Mouse (Mus musculus): ENCODE data around the gene Atxn7l1.
A peak's percentile ranks its signal among the peaks of the same experiment; 100 is the strongest.

Gene Atxn7l1

DNA sequence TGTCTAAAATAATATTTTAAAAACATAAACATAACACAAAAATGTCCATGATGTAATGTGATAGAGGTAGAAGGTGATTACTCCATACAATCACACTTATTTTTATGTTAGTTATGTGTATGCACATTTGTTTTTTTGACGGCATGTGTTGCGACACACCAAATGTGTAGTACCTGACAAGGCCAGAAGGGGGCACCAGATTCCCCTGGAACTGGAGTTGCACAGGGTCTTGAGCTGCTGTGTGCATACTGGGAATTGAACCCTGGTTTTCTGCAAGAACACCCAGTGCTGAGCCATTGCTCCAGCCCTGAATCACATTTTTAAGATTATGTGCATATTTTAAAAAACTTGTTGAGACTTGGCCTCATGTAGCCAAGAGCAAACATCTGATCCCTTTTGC, 133.3 kb downstream of the Atxn7l1 start:
- DNase-seq = peak; percentile 82

DNA sequence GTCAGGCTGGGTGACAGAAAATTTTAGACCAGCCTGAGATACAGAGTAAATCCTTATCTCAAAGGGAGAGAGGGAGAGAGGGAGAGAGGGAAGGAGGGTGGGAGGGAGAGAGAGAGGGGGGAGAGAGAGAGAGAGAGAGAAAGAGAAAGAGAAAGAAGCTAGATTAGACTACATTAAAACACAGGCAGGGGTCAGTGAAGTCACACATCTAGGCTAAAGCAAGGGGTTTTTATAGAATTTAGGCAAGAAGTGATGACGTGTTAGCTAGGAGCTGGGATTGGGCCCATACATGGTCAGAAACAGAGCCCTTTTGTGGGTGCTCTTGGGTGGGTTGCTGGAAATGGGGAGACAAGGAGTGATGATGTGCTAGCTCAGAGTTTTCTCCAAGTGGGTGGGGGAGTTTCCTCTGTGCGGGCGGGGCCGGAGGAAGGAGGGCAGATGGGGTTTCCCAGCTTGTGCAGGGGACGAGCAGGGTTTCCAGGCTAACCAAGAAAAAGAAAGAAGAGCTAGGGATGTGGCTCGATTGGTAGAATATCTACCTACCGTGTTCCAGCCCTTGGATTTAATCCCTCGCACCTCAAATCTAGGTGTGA, 136.9 kb downstream of the Atxn7l1 start:
- DNase-seq = no peak

DNA sequence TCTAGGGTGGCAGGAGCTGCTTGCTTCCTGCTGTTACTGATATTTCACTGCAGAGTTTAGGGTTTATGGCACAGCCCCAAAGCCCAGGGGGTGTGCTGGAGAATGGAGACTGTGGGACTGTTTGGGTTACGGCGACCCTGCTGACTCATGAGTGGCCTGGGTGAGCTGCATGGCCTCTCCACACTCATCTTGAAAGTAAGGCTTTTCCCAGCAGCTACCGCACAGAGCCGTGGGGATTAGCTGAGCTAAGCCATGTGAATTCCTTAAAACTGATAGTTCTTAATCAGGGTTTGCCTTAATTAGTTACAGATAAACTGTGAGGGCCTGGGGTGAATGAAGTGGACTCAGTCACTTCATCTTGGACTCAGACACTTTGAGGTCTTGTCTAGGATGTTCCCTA, 137.9 kb downstream of the Atxn7l1 start:
- peak; percentile 33 for DNase-seq

DNA sequence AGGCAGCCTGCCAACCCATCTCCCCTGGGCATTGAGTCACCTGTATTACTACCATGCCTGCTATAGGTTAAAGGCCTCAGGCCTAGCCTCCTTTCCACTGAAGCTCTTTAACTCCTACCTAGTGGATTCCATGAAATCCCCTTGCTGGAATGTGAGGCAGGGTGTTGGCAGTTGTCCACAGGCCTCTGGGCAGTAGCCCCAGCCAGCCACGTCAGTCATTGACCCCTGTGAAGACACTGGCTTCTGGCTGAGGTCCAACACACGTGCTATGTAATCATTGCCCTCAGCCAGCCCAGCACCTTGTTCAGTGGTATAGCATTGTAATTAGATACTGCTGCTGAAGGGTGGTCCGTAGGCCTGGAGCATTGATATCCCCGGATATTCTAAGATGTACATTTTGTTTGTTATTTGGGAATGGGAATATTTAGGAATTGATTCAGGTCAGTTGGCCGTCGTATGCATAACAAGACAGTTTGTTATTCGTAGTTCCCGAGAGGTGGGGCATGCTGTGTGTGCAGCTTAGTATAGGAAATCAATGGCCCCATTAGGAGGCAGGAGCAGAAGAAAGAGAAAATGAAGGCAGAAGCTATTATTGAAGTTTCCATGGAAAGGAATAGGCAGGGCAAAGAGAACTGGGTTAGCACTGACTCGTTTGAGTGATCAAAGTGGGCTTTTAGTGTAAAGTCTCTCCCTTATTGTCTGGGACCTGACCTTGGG, 138.6 kb downstream of the Atxn7l1 start:
- DNase-seq = peak; percentile 91

DNA sequence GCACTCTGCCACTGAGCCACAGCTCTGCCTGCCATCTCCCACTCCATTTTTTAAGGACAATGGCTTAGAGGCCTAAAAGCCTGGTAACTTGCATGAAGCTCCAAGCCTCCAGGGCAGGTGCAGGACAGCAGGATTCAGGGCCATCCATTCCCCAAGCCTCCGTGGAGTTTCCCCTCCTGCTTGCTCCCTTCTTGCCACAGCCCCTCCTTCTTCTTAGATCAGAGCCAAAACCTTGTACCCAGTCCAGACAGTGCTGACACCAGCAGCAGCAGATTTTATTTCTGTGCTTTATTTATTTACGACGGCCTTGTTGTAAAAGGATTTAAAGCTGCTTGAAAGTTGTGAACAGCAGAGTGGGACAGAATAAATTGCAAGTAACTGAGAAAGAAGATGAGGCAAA, 140.2 kb downstream of the Atxn7l1 start:
- DNase-seq = no peak

DNA sequence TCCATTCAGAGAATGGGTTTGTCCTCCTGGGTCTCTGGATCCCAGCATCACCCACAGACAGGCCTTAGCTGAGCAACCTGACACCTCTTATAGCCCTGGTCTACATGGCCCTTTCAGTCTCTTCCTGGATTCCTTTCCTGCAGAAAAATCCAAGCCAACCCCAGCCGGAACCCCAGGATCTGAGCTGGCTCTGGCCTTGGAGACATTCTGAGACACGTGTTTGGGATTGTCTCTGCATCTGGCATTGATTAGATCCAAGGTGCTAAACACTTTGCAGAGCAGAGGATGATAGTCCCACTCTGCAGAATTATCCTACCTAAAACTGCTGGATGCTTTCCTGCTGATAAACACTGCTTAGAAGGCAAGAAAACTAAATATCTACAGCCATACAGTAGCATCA, 141.3 kb downstream of the Atxn7l1 start:
- DNase-seq = no peak

DNA sequence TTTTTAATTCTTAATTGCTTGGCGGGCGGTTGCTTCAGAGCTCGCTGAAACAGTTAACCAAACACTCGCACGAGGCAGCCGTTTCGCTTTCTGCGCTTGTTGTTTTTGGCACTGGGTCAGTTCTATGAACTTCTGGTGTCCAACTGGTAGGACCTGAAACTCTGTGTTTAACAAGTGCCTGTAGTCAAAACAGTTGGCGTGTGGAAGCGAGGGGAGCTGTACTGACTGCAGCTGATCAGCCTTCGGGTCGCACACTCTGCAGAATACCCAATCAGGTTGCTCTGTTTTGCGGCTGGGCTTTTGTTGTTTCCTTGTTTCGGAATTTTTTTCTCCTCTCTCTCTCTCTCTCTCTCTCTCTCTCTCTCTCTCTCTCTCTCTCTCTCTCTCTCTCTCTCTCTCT, 154.6 kb downstream of the Atxn7l1 start:
- DNase-seq = peak; percentile 80

DNA sequence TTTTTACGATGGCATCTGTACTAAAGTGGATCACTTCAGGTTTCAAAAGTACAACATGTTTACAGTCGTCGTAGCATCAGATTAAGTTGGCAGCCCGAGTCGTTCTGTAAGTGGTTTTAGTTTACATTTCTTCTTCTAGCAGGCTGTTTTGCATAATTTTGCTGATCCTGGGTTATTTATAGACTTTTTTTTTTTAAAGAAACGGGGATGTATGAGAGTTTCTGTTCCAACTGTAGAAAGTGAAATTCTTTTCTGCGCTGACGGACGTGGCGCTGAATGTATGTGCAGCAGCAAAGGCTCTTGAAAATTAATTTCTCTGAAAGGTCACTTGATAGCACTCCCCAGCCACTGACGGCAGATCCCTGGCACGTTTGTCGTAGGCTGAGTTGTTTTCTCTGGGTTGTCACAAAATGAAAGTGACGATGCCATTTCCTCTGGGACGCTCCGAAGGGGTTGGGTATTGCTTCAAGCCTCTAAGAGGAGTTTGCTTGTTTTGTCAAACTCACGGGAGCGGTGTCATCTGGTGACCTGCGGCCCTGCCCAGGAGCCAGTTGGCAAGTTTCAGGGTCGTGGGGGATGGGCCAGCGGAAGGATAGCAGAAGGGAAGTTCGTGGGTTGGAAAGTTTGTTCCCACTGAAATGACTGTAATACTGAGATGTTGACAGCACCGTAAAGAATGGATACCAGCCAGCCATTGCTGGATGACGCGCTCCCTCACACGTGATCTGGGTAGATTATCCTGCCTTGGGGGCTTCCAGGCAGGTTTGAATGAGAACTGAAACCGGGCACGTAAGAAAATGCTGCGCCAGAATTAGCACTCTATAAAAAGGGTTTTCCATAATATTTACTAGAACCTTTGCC, 155.3 kb downstream of the Atxn7l1 start:
- DNase-seq = peak; percentile 77

DNA sequence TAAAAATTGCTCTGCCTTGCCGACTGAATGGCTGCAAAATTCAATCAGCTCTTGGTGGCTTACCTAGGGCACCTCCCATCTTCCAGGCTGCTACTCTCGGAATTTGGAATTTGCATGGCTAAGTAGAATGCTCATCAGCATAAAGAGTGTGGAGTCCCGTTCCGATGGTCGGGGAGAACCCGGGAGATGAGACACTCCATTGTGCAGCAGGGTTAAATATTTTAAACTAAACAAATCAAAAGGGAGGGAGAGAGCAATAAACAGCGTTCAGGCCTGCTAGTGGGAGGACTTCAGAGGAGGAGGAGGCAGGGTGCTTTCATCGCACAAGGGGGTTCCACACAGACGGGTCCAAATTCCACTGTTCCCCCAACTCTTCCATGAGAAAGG, 155.9 kb downstream of the Atxn7l1 start:
- DNase-seq = peak; percentile 51

DNA sequence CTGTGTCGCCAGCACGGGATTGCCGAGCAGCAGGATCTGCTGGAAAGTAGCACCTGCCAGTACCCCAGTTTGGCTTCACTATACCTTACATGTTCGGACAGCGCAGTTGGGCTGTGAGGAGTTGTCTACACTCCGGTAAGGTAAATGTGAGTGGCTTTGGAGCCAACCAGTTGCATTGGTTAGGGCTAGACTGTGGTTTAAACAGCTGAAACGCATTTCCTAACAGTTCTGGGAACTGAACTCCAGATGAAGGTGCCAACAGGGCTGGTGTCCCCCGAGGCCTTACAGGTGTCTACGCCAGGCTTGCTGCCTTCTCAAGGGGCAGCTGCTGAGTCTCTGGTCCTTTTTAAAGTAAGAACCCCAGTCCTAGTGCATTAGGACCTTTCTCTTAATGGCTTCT, 157.6 kb downstream of the Atxn7l1 start:
- DNase-seq = no peak

DNA sequence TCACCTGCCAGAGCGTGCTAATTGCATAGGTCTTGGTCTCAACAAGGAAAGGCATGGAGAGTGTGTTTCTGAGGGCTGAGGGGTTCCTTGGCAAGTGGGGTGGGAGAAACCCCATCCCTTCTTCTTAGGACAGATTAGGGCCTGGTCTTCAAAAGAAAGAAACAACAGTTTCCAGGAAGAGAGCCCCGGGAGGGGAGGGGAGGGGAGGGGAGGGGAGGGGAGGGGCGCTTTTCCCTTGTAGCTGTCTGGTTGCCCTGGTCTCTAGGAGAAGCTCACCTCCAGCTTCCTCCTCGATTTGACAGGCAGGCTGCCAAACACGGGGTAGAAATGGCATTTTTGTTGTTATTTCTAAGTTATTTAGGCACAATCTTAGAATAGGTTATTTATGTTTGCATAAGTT, 159.0 kb downstream of the Atxn7l1 start:
- DNase-seq = no peak

DNA sequence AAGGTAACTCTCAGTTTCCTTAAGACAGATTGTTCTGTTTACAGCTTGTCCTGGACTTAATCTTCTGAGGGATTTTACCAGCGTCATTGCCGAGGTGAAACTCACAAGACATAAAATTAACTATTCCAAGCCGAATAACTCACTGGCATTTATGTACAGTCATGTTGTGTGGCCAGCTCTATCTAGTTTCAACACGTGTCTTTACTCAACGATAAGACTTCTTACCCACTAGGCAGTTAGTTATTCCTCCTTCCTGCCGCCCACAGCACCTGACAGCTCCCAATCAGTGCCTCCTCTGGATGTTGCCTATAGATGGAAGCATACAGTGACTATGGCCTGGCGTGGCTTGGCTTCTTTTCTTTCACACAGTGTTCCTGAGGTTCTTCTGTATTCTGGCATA, 161.2 kb downstream of the Atxn7l1 start:
- DNase-seq = no peak

DNA sequence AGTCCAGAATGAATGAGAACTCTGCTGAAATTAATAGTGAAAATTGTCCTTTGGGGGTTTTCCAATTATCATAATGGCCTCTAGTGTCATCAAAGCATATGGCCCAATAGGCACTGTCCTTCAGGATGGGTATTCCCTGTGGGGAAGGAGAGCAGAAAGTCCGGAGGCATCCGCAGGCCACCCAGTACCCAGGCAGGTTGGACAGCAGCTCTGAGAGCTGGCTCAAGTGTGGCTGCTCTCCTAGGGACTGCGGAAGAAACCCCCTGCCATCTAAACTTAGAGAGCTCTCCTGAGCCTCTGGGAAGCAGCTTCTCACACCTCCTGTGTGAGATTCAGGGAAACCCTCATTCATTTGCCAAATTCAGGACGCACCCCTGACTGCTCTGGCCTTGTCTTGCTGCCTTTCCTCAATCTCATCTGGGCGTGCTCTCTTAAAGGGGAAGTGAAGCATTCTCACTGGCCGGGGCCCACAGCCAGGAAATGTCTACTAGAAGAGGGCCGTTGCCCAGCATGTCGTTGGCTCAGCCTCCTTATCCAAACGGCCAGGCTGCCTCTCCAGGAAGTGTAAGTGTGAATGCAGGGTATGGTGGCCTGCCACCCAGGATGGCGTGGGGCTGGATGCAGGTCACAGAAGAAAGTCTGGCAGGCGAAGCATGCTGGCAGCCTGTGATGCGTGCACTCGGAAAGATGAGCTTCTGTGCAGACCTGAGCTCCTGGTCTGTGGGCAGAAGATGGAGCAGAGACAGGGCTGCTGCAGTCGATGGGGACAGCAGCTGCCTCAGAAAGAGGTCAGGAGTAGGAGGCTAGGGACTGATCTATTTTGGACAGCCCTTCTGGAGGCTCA, 166.6 kb downstream of the Atxn7l1 start:
- DNase-seq = peak; percentile 72

DNA sequence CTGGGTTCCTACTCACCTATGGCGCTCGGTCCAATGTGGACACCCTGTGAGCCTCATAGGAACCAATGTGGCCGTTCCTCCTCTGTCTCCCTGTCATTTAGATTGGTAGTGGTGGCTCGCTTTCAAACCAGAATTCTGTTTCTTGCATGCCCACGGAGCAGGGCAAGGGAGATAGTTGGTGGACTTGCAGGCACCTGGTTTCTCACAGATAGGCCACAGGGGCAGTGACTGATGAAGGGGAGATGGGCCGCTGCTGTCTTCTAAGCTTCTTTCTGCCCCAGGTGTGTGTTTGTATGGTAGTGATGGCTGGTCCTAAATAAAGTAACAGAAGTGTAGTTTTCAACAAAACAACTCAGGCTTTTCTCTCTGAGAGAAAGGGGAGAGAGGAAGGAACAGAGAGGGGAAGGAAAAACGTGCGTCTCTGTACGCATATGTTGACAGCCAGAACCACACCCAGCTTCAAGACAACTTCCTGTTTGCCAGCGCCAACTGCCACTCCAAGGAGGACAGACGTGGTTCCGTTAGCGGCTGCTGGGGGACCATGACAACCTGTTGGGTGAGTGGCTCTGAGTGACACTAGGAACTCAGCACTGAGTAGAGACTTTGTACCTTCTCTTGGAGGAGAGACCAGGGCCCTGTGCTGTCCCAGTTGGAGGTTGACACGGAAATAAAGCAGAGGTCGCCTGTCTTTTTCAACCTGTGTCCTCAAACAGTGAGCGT, 167.6 kb downstream of the Atxn7l1 start:
- DNase-seq = peak; percentile 39

DNA sequence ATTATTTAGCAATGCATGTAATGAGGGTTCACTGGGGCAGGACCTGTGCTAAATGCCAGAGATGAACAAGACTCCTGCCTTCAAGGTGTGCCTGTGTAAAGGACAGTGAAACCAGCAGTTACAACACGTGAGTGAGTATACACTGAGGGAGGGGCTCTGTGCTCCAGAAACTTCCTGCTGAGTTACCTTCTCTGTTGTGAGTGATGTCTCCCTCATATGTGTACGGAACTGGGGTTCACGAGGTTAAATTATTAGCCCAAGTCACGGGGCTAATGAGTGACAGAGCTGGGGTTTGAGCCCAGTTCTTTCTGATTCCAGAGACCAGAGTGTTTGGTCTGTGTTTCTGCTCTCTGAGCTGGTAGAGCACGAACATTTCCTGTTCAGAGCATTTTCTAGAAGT, 168.3 kb downstream of the Atxn7l1 start:
- no peak for DNase-seq

DNA sequence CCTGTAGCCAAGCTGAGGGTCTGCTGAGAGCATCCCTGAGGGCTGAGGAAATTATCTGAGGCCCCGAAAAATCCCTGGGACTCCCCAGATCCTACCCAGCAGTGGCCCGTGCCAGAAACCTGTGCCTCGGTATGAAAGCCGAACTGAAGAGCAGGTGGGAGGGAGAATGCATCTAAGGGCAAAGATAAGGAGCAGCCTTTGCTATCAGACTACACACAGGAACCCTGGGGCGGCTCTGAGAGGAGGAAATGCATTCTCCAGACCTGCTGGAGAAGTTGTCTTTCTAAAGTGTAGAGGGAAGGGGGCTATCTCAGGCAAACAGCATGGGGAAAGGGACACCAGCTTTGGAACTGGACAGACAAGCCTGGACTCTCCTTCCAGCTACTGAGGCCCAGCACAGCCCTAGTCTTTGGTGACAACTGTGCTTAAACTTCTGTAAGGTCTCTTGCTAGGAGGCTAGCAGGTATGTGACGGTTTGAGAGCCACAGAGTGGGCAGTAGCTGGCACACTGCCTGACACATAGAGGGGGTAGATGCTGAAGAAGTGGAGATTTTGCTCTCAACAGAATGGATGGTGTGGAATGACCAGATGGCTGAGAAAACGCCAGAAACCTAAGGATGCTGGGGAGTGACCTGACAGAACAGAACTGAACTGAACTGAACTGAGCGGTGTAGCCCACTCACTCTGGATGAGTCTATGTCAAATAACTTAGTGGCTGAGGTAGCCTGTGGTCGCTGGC, 170.5 kb downstream of the Atxn7l1 start:
- DNase-seq = no peak

DNA sequence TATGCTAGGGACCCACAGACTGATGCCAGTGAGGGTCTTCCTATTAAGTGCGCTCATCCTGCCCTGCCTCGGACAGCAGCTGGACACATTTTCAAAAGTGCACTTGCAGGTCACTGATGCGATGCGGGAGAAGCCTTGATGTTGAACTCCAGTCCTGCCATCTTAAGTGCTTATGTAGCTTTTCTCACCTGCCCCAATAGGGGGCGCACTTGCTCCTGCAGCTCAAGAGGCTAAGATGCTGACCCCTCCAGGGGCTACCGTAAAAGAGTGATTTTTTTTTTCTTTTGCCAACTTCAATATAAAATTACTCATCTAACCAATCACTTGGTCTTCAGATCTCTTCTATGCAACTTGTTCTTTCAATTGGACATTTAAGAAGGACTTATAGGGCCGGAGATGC, 175.1 kb downstream of the Atxn7l1 start:
- DNase-seq = no peak

DNA sequence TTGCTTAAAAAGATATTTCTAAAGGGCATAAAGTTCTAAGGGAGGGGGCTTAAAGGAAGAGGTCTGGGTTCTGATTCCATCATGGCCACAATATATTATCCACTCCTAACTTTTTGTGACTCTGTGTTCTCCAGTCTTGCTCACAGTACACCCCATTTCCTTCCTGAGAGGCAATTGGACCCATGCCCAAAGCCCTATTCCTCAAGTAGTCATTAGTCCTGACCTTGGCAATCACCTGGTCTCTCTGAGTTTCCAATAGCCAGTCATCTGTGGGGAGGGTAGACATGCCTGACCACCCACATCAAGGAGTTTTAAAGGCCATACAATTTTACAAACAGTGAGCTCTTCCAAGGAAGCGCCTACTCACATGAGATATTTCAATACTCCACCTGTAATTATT, 176.3 kb downstream of the Atxn7l1 start:
- no peak for DNase-seq

DNA sequence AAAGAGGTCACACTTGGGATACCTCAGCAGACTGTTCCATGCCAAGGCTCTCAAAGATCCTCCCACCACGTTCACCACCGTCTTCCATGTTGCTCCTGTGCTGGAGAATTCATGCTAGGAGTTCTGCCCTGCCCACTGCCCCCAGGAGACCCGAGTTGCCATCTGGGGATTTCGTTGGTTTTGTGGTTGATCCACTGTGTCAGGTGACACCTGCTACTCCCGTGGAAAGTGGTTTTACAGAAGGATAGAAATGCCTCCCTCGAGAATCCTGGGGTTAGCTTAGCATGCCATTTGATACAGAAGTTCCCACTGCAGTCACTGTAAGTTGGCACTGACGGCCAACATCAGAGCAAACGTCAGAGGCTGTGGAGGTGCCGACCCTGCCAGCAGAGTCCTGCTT, 177.9 kb downstream of the Atxn7l1 start:
- no peak for DNase-seq

DNA sequence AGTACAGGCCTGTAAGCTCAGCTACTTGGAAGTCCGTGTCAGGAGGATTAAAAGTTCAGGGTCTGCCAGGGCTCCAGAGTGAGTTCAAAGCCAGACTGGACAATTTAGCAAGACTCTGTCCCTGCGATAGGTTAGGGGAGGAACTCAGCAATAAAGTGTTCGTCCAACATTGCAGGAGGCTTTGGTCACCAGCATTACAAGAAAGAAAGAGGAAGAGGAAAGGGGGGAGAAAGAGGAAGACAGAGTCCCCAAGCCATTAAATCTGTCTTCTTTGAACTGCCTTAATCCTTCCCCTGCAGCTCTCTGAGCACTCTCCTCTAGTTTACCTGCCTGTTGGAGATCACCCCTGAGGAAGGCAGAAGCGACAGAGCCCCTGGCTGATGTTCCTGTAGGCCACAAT, 184.6 kb downstream of the Atxn7l1 start:
- DNase-seq = no peak

DNA sequence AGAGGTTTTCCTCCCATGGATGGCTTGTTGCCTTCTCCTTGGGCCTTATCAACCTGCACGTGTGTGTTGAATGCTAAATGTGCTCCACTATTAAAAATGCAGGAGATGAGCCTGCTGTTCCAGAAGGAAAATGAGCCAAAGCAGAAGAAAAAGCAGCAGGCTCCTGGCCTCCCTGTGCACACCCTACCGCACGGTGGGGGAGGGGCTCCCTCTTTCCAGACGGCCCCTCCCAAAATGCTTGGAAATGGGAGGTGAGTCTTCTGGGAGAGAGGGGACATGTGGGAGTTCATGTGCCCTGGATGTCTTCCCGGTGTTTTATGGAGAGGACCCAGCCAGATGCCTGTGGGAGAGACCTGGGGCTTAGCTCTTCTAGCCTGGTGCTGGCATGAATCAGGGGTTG, 185.3 kb downstream of the Atxn7l1 start:
- DNase-seq = no peak

DNA sequence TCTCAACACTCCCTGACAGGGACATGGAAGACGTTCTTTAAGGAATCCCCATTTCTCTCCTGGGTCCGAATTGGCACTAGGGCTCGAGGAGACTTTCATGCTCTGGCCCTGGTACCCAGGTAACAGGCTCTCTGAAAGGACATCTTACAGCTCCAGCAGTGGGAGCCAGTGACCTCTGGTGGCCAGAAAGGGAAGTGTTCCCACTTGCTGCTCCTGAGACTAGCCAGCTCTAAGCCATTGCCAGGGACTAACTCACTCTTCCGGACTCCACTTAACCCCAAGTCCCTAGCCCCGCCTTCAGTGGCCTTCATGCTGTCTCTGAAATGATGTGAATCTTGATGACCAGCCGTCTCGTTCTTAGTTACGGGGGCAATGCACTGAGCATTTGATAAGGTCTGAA, 186.4 kb downstream of the Atxn7l1 start:
- DNase-seq = peak; percentile 92

Measured in kidney, postnatal 10 days (tissue).